Mouse (Mus musculus): ENCODE results near the gene Ablim1.
A peak's percentile ranks its signal among the peaks of the same experiment; 100 is the strongest.

Ablim1 gene

GRCm38 (mm10) chr19:57127523-57127922 is 187.2 kb downstream of the Ablim1 start:
- no peak for DNase-seq (ENCODE audit: low spot score)

GRCm38 (mm10) chr19:57126950-57127349 is 187.8 kb downstream of the Ablim1 start:
- DNase-seq (ENCODE audit: low spot score) = no peak

GRCm38 (mm10) chr19:57124906-57125305 is 189.8 kb downstream of the Ablim1 start:
- DNase-seq (ENCODE audit: low spot score) = no peak

GRCm38 (mm10) chr19:57124138-57124519 is 190.6 kb downstream of the Ablim1 start:
- no peak for DNase-seq (ENCODE audit: low spot score)

- no peak for DNase-seq (ENCODE audit: low spot score)
Measured at GRCm38 (mm10) chr19:57123503-57124137, 191.1 kb downstream of the Ablim1 start.

GRCm38 (mm10) chr19:57122261-57122660 is 192.5 kb downstream of the Ablim1 start:
- no peak for DNase-seq (ENCODE audit: low spot score)

GRCm38 (mm10) chr19:57121036-57121435 is 193.7 kb downstream of the Ablim1 start:
- DNase-seq (ENCODE audit: low spot score) = no peak

- DNase-seq (ENCODE audit: low spot score) = no peak
Measured at GRCm38 (mm10) chr19:57119661-57120060, 195.1 kb downstream of the Ablim1 start.

GRCm38 (mm10) chr19:57118785-57119565 is 195.7 kb downstream of the Ablim1 start:
- peak; percentile 84 for DNase-seq (ENCODE audit: low spot score)

GRCm38 (mm10) chr19:57117751-57118150 is 197.0 kb downstream of the Ablim1 start:
- no peak for DNase-seq (ENCODE audit: low spot score)

- peak; percentile 78 for DNase-seq (ENCODE audit: low spot score)
Measured at GRCm38 (mm10) chr19:57116871-57117501, 197.7 kb downstream of the Ablim1 start.

GRCm38 (mm10) chr19:57115670-57116069 is 199.0 kb downstream of the Ablim1 start:
- DNase-seq (ENCODE audit: low spot score) = peak; percentile 59

GRCm38 (mm10) chr19:57114951-57115350 is 199.8 kb downstream of the Ablim1 start:
- peak; percentile 68 for DNase-seq (ENCODE audit: low spot score)

- no peak for DNase-seq (ENCODE audit: low spot score)
Measured at GRCm38 (mm10) chr19:57113975-57114374, 200.7 kb downstream of the Ablim1 start.

GRCm38 (mm10) chr19:57112816-57113406 is 201.8 kb downstream of the Ablim1 start:
- DNase-seq (ENCODE audit: low spot score) = peak; percentile 60

GRCm38 (mm10) chr19:57112231-57112815 is 202.4 kb downstream of the Ablim1 start:
- no peak for DNase-seq (ENCODE audit: low spot score)

- no peak for DNase-seq (ENCODE audit: low spot score)
Measured at GRCm38 (mm10) chr19:57111301-57111700, 203.4 kb downstream of the Ablim1 start.

GRCm38 (mm10) chr19:57109620-57110019 is 205.1 kb downstream of the Ablim1 start:
- DNase-seq (ENCODE audit: low spot score) = no peak

GRCm38 (mm10) chr19:57106513-57106912 is 208.2 kb downstream of the Ablim1 start:
- no peak for DNase-seq (ENCODE audit: low spot score)

- no peak for DNase-seq (ENCODE audit: low spot score)
Measured at GRCm38 (mm10) chr19:57106031-57106430, 208.7 kb downstream of the Ablim1 start.

GRCm38 (mm10) chr19:57105156-57105555 is 209.6 kb downstream of the Ablim1 start:
- DNase-seq (ENCODE audit: low spot score) = no peak

- DNase-seq (ENCODE audit: low spot score) = no peak
Measured at GRCm38 (mm10) chr19:57104171-57104748, 210.5 kb downstream of the Ablim1 start.

Data from yolk sac, embryonic 10.5 days (tissue).